Mouse (Mus musculus): ENCODE results near the gene Sapcd1.

Gene Sapcd1

DNA sequence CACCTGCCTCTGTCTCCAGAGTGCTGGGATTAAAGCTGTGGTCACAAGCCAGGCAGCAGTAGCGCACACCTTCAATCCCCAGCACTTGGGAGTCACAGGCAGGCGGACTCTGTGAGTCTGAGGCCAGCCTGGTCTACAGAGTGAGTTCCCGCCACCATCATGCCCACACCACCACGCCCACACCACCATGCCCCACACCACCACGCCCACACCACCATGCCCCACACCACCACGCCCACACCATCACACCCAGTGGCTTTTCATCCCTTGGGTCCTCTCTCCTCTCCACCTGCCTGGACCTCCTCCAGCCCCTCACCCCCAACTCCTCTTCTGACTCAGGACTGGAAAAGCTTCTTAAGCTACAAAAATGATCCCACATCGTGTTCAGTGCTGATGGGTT lies 4.1 kb upstream of the Sapcd1 start:
- in situ Hi-C loops (cut with MboI), result no loop called here

GRCm38 (mm10) chr17:35031272-35031671 lies 3.5 kb upstream of the Sapcd1 start:
- in situ Hi-C loops (cut with MboI), result no loop called here

DNA sequence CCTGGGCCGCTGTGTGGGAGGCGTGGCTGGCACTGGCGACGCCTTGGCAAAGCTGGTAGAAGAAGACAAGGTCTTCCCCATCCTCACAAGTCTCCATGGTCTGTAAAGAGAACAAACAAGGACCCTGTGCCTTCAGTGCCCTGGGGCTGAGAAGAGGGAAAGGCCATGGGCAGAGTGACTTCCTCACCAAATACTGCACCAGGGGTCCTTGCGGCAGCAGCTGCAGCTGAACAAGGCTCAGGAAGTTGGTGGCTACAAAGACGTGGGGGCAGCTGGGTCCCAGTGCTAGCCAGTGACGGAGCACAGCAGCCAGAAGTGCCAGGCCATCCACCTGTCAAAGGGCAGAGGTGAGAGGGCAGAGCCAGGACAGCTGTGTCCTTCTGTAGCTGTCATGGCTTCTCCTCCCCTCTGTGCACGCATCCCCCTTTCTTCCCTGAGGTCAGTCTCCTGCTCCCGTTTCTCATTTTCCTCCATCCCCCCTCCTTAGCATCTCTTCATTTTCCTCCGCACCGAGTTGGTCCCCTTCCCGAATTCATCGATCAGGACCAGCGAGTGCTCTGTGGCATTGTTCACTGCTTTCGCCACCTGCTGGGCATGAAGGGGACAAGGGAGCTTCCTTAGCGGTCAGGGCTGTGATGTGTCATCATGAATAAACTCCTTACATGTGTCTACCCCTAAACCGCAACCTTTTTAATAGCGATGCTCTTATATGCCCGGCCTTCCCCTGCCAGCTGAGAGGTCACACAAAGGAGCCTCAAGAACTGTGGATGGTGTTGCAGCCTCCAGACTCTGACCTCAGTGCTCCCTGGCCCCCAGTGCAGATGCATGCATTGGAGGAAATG lies 2.1 kb upstream of the Sapcd1 start:
- in situ Hi-C loops (cut with MboI), result no loop called here

- in situ Hi-C loops (cut with MboI), result no loop called here
Observed at GRCm38 (mm10) chr17:35028315-35028714, 499 bp upstream of the Sapcd1 start.

DNA sequence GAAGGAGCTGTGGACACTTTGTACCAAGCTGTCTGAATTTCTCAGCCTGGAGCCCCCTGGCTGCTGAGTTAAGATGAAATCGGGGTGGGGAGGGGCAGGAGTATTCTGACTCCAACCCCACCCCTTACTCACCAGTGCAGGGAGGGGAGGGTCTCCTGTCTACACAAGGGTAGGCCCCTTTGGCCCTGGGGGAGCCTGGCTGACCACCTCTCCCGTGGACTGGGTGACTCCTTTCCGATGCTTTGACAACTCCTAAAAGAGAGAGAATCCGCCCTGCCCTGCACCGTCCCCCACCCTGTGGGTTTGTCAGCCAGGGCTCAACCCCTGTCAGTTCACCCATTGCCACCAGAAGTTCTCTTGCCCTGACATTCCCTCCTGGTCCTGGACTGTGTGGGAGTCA lies 1.6 kb downstream of the Sapcd1 start:
- in situ Hi-C loops (cut with MboI), result no loop called here

DNA sequence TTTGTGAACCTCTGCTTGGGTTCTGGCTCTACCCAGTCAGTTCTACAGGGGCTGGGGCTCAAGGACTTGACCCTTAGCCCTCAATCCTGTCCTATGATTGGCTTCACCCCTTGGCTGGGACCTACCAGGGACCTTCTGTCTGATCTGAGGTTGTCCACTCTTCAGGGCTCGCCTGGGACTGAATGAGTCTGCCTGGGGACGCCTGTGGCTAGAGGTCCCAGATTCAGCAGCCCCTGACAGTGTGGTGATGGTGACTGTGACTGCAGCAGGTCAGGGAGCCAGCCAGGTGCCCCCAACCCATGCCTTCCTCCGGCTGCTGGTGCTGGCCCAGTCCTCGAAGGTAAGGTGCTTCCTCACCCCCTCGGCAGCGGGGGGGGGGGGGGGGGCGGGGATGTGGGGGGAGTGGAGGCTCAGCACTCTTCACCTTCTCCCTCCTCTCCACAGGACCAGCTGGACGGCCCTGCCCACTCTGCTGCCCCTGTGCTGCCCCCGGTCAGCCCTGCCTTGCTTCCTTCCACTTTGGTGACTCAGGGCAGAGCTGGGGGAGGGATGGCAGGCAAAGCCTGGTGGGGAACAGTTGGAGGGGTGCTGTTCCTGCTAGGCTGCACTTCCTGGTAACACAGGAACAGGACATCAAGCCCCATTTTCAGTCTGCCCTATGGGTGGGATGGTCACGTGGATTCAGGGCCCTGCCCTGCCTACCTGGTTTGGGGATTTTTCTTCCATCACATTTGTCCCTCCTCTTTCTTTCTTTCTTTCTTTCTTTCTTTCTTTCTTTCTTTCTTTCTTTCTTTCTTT lies 2.9 kb downstream of the Sapcd1 start:
- in situ Hi-C loops (cut with MboI), result loop anchor here (5.0 kb wide), 1 partner anchor 37 kb away; no protein-coding TSS in a partner anchor

- in situ Hi-C loops (cut with MboI), result loop anchor here (5.0 kb wide), 1 partner anchor 38 kb away; no protein-coding TSS in a partner anchor
Observed at GRCm38 (mm10) chr17:35024261-35024660, 3.6 kb downstream of the Sapcd1 start.

- in situ Hi-C loops (cut with MboI), result loop anchor here (5.0 kb wide), 1 partner anchor 39 kb away; no protein-coding TSS in a partner anchor
Observed at GRCm38 (mm10) chr17:35023756-35024155, 4.1 kb downstream of the Sapcd1 start.

GRCm38 (mm10) chr17:35023221-35023620 lies 4.6 kb downstream of the Sapcd1 start:
- in situ Hi-C loops (cut with MboI), result loop anchor here (5.0 kb wide), 1 partner anchor 39 kb away; no protein-coding TSS in a partner anchor

- in situ Hi-C loops (cut with MboI), result loop anchor here (5.0 kb wide), 1 partner anchor 40 kb away; no protein-coding TSS in a partner anchor
Observed at GRCm38 (mm10) chr17:35022541-35023060, 5.2 kb downstream of the Sapcd1 start.

DNA sequence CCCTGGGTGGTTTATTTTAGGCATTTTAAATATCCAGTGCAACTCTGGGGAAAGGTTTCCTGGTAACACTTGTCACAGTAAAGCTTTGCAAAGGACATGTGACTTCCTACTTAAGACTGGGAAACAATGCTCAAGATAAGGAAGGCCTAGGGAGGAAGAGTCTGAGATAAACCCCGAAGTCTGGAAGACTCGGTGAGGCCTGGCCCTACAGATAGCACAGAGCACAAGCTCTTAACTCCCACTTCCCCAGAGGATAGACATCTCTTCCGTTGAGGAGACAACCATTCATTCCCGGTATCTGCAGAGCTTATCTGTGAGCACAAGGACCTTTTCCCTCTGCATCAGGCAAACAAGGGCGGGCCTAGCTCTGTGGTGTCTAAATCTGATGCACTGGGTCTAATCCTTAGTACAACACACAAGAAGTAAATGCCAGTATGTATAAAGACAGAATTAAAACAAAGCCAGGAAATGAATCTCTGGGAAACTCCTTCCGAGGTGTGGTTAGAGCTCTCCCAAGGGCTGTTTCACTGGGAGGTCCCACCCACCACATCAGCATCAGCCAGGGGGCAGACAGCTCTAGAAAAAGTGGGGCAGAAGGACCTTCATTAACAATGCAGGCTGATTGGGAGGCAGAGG lies 5.9 kb downstream of the Sapcd1 start:
- in situ Hi-C loops (cut with MboI), result loop anchor here (5.0 kb wide), 1 partner anchor 40 kb away; no protein-coding TSS in a partner anchor

DNA sequence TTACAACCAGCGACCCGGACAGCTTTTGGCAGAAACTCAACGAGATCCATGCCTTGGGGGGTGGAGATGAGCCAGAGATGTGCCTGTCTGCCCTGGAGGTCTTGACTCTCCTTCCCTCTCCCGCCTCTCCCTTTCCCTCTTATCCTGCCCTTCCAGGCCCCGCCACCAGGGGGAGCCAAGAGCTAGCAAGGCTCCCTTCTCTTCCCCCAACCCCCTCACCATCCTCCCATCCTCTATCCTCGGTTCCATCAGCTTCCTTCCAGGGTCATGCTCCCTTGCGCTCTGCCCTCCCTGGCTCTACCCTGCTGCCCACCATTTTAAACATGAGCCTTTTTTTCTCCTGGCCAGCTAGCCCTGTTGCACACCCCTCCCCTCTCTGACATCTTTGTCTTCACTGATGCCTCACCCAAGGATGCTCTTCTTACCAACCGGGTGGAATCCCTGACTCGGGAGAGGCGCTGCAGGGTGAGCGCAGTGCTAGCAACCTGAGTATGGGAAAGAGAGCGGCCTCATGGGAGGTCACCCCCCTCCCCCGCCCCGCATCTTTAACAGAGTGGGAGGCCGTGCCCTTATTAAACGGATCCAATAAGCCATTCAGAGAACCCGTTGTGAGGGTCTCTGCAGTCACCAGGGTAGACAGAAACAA lies 6.5 kb downstream of the Sapcd1 start:
- in situ Hi-C loops (cut with MboI), result loop anchor here (5.0 kb wide), 1 partner anchor 41 kb away; no protein-coding TSS in a partner anchor

DNA sequence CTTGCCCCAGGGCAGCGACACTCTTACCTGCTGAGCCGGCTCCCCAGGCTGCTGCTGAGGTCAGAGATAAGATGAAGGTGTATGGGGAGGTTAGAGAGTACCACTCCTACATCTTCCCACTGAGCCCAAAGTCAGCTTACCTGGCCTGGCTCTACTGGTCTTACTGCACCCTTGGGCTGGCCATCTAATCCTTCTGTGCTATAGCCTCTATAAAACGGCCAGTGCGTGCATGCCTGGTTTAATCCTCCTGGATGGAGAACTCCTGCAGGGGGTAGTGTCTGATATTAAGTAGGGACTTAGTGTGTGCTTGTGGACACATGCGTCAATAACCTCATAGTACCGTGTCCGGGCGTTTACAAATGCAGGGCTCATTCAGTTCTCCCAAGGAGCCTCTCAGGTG lies 7.3 kb downstream of the Sapcd1 start:
- in situ Hi-C loops (cut with MboI), result loop anchor here (5.0 kb wide), 1 partner anchor 42 kb away; no protein-coding TSS in a partner anchor

GRCm38 (mm10) chr17:35019894-35020293 lies 7.9 kb downstream of the Sapcd1 start:
- in situ Hi-C loops (cut with MboI), result loop anchor here (5.0 kb wide), 1 partner anchor 42 kb away; no protein-coding TSS in a partner anchor

GRCm38 (mm10) chr17:35018171-35018570 lies 9.6 kb downstream of the Sapcd1 start:
- in situ Hi-C loops (cut with MboI), result no loop called here

- in situ Hi-C loops (cut with MboI), result no loop called here
Observed at GRCm38 (mm10) chr17:35017706-35018030, 10.1 kb downstream of the Sapcd1 start.

- in situ Hi-C loops (cut with MboI), result no loop called here
Observed at GRCm38 (mm10) chr17:35016791-35017705, 10.8 kb downstream of the Sapcd1 start.

DNA sequence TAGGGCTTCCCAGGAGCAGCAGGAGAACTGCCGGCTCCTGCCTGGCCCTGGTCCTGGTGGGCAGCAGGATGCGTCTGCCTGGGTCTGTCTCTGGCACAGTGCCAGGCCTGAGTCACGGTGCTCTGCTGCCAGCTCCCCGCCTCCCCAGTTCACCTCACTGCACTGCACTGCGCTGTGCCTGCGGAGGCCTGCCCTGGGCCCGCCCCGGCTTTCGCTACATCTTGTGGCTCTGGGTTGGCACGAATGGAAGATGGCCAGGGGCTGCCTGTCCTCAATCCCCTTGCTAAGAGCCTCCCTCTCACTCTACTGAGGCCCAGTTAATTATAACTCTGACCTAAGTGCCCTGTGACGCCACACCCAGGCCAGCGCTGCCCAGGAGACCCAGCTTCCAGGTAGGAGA lies 11.4 kb downstream of the Sapcd1 start, which contains the start of gene Vwa7:
TSS of gene Vwa7 (plus strand) at position 204 of the 400 bp plus-strand sequence.
- in situ Hi-C loops (cut with MboI), result no loop called here

DNA sequence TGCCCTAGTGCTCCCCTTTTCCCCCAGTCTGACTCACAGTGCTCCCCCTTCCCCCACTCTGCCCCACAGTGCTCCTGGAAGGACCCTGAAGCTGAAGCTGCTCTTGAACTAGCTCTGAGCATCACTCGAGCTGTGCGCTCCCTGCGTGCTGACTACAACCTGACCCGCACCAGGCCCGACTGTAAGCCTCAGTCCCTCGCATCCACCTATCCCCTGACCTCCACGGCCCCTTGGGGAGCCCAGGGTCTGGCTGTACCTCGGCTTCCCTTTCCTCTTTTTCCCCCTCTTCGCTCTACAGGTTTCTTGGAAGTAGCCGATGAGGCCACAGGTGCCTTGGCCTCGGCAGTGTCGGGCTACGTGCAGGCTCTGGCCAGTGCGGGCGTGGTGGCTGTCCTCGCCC lies 12.5 kb downstream of the Sapcd1 start:
- in situ Hi-C loops (cut with MboI), result no loop called here

DNA sequence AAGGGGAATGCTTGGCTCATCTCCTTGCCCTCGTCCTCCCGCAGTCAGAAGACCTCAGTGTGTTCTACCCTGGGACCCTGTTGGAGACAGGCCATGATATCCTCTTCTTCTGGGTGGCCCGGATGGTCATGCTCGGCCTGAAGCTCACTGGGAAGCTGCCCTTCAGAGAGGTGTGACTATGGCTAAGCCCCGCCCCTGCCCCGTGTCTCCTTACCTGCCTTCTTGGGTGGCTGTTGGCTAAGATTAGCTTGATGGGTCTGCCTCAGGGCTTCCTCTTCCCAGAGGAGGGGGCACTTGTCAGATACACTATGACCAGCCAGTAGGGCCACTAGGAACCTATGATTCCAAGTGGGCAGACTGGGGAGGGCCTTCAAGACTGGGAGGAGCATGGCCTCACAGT lies 14.6 kb downstream of the Sapcd1 start:
- in situ Hi-C loops (cut with MboI), result no loop called here

All from mature B cell (primary cell).